Mouse (Mus musculus) thymus, postnatal 36 days (tissue): Measurements from ENCODE around the gene Gch1.
A peak's percentile ranks its signal among the peaks of the same experiment; 100 is the strongest.

Source experiments
- DNase-seq, 2 experiments: peaks; one replicate each; pipeline ENCODE4 v3.0.0; 2022; ENCODE audit warnings: mixed read lengths in 2 of 2

Gene Gch1

GRCm38 (mm10) chr14:47205270-47205972 is 16.2 kb upstream of the Gch1 start:
- DNase-seq = no peak

- DNase-seq = no peak
These were observed 8.1 kb upstream of the Gch1 start for GRCm38 (mm10) chr14:47197340-47197739.

- no peak for DNase-seq
These were observed 7.5 kb upstream of the Gch1 start for GRCm38 (mm10) chr14:47196711-47197110.

DNA sequence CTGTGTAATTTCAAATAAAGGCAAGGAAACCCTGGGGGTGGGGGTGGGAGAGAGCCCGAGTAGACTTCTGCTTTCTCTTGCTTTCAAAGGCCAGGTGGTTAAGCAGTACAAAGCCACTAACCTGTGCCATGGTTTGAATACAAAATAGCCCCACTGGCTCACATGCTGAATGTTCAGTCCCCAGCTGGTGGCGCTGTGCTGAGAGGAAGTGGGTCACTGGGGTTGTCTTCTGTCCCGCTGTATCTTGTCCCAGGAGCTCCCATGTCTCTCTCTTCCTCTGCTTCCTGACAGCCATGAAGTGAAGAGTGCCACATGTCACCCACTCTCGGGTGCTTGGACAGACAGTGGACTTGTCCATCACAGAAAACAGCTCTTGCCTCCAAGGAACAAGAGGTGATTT is 4.9 kb upstream of the Gch1 start:
- DNase-seq = peak; percentile 61 to 64

DNA sequence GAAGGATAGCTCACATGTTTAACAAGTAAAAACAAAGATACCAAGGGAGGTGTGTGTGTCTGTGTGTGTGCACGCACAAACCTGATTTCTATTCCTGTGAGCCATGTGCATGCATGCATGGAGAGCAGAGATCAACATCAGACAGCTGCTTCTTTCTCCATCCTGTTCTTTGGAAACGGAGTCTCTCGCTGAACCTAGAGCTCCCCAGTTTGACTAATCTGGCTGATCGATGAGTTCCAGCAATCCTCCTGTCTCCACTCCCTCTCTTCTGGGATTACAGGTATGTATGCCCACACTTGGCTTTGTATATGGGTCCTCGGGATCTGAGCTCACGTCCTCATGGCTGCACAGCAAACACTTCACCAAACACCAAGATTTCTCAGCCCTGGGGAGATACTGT is 4.3 kb upstream of the Gch1 start:
- DNase-seq = no peak

- DNase-seq = no peak
These were observed 2.6 kb upstream of the Gch1 start for GRCm38 (mm10) chr14:47191861-47192260.

DNA sequence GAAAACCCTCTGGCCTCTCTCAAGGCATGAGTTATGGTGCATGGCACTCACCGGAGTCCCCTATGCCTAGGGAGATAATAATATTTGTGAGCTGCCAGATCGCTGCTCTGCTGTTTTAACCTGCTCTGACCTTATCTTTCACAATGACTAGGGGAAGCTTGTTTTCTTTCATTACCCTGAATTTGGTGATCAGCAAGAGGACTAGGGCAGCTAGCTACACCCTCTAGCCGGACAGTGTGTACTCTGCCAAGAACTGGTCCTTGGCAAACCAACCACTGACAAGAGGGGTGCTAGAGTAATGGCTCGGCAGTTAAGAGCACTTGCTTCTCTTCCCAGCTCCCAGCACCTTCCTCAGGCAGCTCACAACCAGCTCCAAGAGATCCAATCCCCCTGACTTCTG is 1.4 kb upstream of the Gch1 start:
- no peak for DNase-seq

DNA sequence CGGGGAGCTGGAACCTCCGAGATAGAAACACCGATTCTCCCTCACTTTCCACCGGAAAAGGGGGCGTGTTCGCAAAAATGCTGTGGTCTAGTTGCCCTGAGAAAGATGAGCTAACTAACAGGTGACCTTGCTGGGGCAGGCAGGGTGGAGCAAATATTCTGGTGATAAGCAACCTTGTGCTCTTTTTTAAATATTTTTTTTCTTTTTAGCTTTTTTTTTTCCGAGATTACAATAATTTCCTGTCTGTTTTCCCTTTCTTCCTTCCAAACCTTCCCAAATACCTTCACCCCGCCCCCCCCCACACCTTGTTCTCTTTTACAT is 382 bp upstream of the Gch1 start:
- no peak for DNase-seq

- no peak for DNase-seq
These were observed 752 bp downstream of the Gch1 start for GRCm38 (mm10) chr14:47188475-47188847.

GRCm38 (mm10) chr14:47187666-47188360 is 1.4 kb downstream of the Gch1 start:
- DNase-seq = peak; percentile 40 to 53

- no peak for DNase-seq
These were observed 2.0 kb downstream of the Gch1 start for GRCm38 (mm10) chr14:47187261-47187660.

- no peak for DNase-seq
These were observed 2.7 kb downstream of the Gch1 start for GRCm38 (mm10) chr14:47186561-47186960.

DNA sequence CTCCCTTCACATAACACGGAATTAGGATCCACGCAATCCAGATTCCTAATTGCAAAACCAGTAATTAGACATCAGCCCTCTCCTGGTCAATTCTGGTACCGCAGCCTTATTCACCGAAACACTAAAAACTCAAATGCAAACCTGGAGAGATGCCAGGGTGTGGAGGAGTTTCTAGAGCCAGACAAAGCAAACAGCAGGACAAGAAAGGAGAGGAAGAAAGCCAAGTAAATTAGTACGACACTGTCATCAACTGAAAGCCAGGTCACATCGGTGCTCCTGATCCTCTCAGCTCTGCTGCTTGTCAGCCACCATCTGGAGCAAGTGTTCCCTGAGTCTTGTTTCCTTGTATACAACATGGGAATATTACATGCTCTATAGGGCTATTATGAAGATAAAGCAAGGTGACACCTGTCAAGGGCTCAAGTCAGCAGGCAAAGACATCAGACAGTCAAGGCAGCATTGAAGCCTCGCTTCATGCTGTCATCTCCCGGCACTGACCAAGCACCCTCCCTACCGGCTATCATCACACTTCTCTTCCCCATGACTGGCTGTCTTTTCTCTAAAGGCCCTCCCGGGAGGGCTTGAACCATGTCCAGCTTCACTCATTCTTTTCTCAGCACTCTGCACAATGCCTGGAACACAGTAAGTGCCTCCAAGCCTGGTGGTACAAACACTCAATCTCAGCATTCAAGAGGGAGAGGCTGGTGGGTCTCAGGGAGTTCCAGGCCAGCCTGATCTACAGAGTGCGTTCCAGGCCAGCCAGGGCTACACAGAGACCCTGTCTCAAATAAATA is 7.5 kb downstream of the Gch1 start:
- peak in 1 of 2 experiments; percentile 23 for DNase-seq

DNA sequence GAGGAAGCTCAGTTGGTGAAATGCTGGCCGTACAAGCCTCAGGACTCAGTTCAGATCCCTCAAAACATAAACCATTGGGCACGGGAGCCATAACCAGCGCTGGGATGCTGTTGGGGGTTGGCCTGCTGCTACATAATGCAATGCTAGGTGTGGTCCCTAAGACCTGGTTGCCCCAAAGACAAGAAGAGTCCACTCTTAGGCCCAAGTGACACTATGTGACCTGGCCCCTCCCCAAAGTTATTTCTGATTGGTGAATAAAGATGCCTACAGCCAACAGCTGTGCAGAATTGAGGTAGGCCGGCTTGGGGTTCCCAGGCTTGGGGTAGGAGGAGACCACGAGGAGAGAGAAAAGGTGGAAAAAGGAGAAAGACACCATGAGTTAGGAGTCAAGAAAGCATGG is 10.4 kb downstream of the Gch1 start:
- DNase-seq = no peak

- no peak for DNase-seq
These were observed 11.3 kb downstream of the Gch1 start for GRCm38 (mm10) chr14:47177846-47178414.

- DNase-seq = no peak
These were observed 13.0 kb downstream of the Gch1 start for GRCm38 (mm10) chr14:47176226-47176625.

GRCm38 (mm10) chr14:47175136-47175535 is 14.1 kb downstream of the Gch1 start:
- DNase-seq = no peak

- no peak for DNase-seq
These were observed 17.1 kb downstream of the Gch1 start for GRCm38 (mm10) chr14:47172073-47172472.

DNA sequence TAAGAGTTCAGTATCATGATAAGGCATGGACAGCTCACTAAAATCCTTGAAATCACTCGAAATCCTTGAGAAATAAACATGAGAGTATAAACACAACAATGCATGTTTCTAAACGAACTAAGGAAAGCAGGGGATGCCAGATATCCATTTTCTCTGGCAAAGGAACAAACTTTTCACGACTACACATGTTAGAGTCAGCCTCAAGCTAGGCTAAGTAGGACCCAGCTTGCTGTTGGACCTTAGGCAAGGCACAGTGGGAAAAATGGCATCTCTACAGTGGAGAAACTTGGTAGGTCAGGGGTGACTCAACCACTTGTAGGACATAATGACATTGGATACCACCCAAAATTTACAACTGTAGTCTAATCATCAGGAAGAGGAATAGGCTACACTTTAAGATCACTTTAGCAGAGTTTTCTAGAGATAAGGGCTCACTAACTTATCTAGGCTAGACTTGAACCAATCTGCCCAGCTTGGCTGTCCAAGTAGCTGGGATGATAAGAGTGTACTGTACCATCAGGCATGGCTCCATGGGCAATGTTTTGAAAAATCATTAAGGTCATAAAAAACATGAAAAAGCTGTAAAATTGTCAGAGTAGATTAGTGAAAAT is 18.6 kb downstream of the Gch1 start:
- no peak for DNase-seq

GRCm38 (mm10) chr14:47169677-47170410 is 19.4 kb downstream of the Gch1 start:
- DNase-seq = no peak

DNA sequence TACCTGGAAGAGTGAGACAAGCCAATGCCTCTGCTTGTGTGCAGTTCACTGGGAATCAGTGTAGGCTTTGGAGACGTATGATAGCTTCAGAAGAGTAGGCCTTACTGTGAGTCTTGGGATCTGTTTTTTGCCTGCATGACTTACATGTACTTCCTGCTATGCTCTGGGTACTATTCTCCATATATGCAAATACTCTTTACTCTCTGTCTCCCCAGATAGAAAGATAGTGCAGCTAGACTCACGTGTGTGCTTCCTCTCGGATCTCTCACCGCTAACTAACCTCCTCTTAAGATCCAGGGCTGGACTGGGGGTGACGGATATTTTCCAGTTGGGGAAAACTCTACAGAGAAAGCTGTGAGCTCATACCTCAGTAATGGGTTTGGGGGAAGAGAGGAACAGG is 23.5 kb downstream of the Gch1 start:
- no peak for DNase-seq

GRCm38 (mm10) chr14:47165117-47165516 is 24.1 kb downstream of the Gch1 start:
- DNase-seq = no peak
